Mouse (Mus musculus) hindbrain, embryonic 11.5 days (tissue): ENCODE results near the gene Smg8. TPM values are rescaled to one million over a fixed set of nuclear protein-coding genes. Genes with fewer than 3 reads are reported as not detected.
A peak's percentile ranks its signal among the peaks of the same experiment; 100 is the strongest.

Experiments used
- microRNA counts: library from miRNA; unstranded; fragments of <30 nt; microRNA quantifications from one replicate; lab custom pipeline; 2015
- polyA plus RNA-seq: library from polyadenylated mRNA; unstranded; fragments of >200 nt; fragmentation: Nextera tagmentation; extraction: Ambion mirVana; gene quantifications from 2 replicates; pipeline ENCODE4 v1.2.1, GENCODE M21; 2014

Gene Smg8
- polyA plus RNA-seq, 1 experiment from 2014 or later = 29.8 TPM

MicroRNA genes within 50 kb of the gene (microRNA counts, 519-probe panel; counts per million panel counts)
- microRNA mmu-miR-301a (lab: Ali Mortazavi, UCI) = 6,172 counts per million, percentile 87 among the panel's probes with 10 or more counts

Other genes with a start within 250 kb of the Smg8 start
- 6.8 and 7.3 TPM in 2 replicates for gene Ypel2, start 93.1 kb downstream of the Smg8 start, polyA plus RNA-seq
- gene Gdpd1, start 12.7 kb downstream of the Smg8 start, polyA plus RNA-seq = 99.1 and 114 TPM in 2 replicates
- gene Prr11, start 21.9 kb upstream of the Smg8 start, polyA plus RNA-seq = 19.6 and 22.6 TPM in 2 replicates
- gene Ska2, start 22.5 kb upstream of the Smg8 start, polyA plus RNA-seq = 95.8 and 101 TPM in 2 replicates
- 76.2 and 78.9 TPM in 2 replicates for gene Trim37, start 40.3 kb upstream of the Smg8 start, polyA plus RNA-seq